Mouse (Mus musculus): ENCODE measurements around the gene Nfic. TPM values are rescaled to one million over a fixed set of nuclear protein-coding genes. Genes with fewer than 3 reads are reported as not detected.

Nfic gene
- total RNA-seq, 1 experiment from 2014 or later: 4.1 TPM

DNA sequence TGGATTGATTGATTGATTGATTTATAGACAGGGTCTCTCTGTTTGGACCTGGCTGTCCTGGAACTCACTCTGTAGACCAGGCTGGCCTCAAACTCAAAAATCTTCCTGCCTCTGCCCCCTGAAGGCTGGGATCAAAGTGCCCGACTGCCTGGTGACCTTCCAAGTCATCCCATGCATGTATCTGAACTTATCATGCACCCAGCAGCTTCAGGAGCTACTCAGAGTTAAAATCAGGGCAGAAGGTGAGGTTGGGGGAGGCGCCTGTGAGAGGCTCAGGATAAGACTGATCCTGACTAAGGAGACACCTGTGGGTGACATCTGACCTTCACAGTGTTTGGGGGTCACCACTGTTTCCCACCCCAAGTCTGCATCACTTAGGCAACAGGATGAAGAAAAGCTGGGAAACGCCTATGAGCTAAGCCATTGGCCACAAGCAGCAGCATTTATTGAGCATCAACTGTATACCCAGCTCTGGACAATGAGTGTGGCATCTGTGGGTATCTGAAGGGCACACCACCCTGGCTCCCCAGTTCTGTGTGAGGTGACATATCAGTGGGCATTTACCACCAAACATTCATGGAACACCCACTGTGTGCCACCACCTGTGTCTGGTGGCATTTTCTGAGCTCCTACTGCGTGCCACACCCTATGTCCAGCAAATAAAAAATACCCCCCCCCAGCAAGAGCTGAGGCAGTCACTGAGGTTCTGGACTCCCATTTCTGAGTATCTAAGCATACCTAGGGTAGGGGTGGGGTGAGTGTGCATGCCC is 31.8 kb downstream of the Nfic start:
- ATAC-seq (replicated peaks; ENCODE audit: insufficient number of reproducible peaks, low FRiP score, low TSS enrichment, poor library complexity, severe bottlenecking): no peak

- ATAC-seq (replicated peaks; ENCODE audit: insufficient number of reproducible peaks, low FRiP score, low TSS enrichment, poor library complexity, severe bottlenecking): no peak
These were observed 32.7 kb downstream of the Nfic start for GRCm38 (mm10) chr10:81422661-81423217.

DNA sequence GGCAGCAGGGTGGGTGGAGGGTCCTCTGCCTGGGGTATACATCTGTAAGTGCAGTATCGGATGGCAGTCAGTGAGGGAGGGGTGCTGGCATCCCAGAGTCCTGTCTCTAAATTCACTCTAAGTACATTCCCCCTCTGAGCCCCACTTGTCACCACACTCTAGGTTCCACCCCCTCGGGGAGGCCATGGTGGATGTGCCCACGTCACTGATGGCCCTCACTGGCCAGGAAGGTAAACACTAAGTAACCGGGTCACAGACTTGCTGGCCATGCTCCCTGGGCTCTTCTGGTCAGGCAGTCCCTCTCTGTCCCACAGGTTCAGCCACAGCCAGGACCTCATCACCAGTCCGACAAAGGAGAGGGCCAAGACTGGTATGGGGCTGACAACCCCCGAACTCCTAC is 33.2 kb downstream of the Nfic start:
- no peak for ATAC-seq (replicated peaks; ENCODE audit: insufficient number of reproducible peaks, low FRiP score, low TSS enrichment, poor library complexity, severe bottlenecking)

DNA sequence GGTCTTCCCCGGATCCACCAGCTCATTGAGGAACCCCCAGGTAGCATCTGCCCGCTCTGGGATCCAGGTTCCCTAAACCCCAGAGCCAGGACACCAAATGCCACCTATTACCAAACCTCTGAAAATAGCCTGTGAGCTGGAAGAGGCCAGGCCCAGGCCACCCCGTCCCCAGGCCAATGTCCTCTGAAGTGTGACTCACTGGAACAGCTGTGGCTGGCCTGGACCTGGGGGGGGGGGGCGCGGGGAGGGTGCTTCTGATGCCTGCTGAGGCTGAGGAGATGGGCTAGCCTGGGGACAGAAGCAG is 33.7 kb downstream of the Nfic start:
- no peak for ATAC-seq (replicated peaks; ENCODE audit: insufficient number of reproducible peaks, low FRiP score, low TSS enrichment, poor library complexity, severe bottlenecking)

- ATAC-seq (replicated peaks; ENCODE audit: insufficient number of reproducible peaks, low FRiP score, low TSS enrichment, poor library complexity, severe bottlenecking): no peak
These were observed 34.2 kb downstream of the Nfic start for GRCm38 (mm10) chr10:81421041-81421796.

DNA sequence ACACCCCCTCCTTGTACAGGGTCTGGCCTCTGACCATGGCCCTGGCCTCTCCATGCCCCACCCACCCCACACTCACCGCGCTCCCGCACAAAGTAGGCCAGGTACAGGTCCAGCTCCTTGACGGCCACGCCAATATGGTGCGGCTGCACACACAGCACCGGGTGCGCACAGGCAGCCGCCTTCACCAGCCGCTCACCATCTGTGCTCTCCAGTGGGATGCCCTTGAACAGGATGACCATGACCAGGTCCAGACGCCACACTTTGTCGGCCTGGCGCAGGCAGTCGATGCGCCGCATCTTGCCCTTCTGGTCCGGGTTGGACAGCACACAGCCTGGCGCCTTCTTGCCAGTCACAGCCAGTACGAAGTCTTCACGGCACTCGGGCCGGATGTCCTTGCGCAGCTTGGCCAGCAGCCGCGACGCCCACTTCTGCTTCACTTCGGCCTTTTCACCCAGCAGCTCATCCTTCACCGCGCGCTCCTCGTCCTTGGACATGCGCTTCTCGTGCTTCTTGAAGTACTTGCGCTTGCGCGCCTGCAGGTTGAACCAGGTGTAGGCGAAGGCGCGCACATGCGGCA is 35.2 kb downstream of the Nfic start:
- no peak for ATAC-seq (replicated peaks; ENCODE audit: insufficient number of reproducible peaks, low FRiP score, low TSS enrichment, poor library complexity, severe bottlenecking)

- no peak for ATAC-seq (replicated peaks; ENCODE audit: insufficient number of reproducible peaks, low FRiP score, low TSS enrichment, poor library complexity, severe bottlenecking)
These were observed 36.1 kb downstream of the Nfic start for GRCm38 (mm10) chr10:81419111-81419928.

- no peak for ATAC-seq (replicated peaks; ENCODE audit: insufficient number of reproducible peaks, low FRiP score, low TSS enrichment, poor library complexity, severe bottlenecking)
These were observed 37.0 kb downstream of the Nfic start for GRCm38 (mm10) chr10:81418216-81419070.

GRCm38 (mm10) chr10:81417227-81418215 is 37.9 kb downstream of the Nfic start:
- ATAC-seq (replicated peaks; ENCODE audit: insufficient number of reproducible peaks, low FRiP score, low TSS enrichment, poor library complexity, severe bottlenecking): no peak

GRCm38 (mm10) chr10:81416581-81417226 is 38.7 kb downstream of the Nfic start:
- ATAC-seq (replicated peaks; ENCODE audit: insufficient number of reproducible peaks, low FRiP score, low TSS enrichment, poor library complexity, severe bottlenecking): no peak

DNA sequence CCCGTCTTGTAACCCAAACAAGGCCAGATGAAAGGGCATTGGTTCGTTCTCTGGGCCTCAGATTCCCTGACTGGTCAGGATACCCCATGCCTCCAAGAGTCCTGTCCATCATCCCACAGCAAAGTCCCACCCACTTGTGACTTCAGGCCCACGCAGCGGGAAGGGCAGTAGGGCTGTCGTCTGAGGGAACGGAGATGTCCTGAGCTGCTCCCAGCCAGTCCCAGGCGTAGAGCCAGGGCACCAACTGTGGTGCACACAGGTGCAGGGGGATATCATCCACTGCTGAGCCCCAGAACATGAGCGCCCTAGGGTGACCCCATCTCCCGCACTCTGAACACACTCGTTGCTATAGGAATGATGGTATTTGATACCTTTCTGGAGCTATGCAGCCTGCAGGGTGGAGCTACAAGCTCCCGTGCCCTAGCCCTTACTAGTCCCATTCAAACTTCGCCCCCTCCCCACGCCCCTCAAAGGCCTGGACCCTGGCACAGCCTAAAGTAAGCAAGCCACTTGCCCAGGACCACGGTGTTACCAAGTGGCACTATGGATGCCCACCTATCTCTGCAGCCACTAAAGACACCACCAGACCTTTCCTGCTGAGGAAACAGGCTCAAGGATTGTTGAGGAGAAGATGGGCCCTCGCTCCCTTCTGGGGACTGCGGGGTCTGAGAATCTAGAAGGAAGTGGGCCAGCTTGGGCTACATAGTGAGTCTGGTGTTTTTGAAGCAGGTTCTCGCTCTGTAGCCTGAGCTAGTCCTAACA is 39.7 kb downstream of the Nfic start:
- no peak for ATAC-seq (replicated peaks; ENCODE audit: insufficient number of reproducible peaks, low FRiP score, low TSS enrichment, poor library complexity, severe bottlenecking)

GRCm38 (mm10) chr10:81415146-81415545 is 40.3 kb downstream of the Nfic start:
- no peak for ATAC-seq (replicated peaks; ENCODE audit: insufficient number of reproducible peaks, low FRiP score, low TSS enrichment, poor library complexity, severe bottlenecking)

GRCm38 (mm10) chr10:81414682-81415081 is 40.8 kb downstream of the Nfic start:
- no peak for ATAC-seq (replicated peaks; ENCODE audit: insufficient number of reproducible peaks, low FRiP score, low TSS enrichment, poor library complexity, severe bottlenecking)

DNA sequence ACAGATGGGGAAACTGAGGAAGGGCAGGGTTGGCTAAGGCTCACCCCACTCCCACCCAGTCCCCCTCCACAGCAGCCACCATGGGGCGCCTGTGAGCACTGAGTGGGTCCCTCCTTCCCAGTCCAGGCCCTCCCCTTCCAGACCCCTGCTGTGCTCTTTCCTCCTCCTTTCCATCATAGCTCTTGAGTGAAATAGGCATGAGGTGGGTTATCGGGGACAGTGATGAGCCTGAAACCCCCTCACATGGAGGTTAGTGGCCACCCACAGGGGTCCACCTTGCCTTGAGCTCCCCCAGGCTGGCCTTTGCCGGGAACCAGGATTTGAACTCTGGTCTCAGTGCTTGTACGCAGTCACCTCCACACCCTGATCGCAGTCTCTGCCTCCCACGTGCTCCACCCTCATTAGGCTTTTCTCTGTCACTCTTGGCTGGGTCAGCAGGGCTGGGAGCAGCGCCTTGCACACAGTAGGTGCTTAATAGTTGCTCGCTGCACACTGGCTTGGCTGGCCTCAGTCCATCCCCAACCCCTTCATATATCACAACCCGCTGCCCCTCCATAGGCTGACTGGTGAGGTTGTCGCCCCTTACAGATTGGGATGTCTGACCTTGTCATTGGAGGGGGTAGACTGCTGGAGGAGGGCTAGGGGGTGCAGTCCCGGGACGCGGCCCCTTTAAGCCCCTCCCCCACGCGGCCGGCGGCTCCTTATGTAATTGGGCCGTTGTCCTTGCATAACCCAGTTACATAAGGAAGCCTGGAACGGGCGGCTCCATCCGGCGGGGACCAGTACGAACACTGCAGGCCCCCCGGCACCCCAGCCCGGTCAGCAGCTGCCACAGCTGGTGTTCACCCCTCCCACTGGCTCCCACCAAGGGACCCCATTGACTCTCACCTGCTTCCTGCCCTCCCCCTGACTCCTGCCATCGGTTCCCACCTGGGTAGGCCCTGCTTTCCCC is 41.8 kb downstream of the Nfic start:
- ATAC-seq (replicated peaks; ENCODE audit: insufficient number of reproducible peaks, low FRiP score, low TSS enrichment, poor library complexity, severe bottlenecking): peak; percentile 44

Data from monocyte, adult 5-6 weeks (primary cell).